In genomic region chr2:164496331-164496730, GRCm38 (mm10) we compare ENCODE assay signal across 13 mouse cellular contexts. TPM values are rescaled to one million over a fixed set of nuclear protein-coding genes. Genes with fewer than 3 reads are reported as not detected.
A peak's percentile ranks its signal among the peaks of the same experiment; 100 is the strongest.
DNase-seq lines count a peak whose midpoint lies in the region; ATAC-seq and TF ChIP-seq lines count a peak whose summit lies in the region.
"Had no signal": no experiment of that assay in that cellular context is flagged by ENCODE, and none has a peak within 500 bp of the region (broad histone marks: within the 10 kb centered on the region; RNA-seq: fewer than 3 reads in every experiment).

No protein-coding gene starts in this region.

- ATAC-seq in megakaryocyte, adult 5-6 weeks (ENCODE audit: poor library complexity, severe bottlenecking) = no peak
- no peak for ATAC-seq in neural tube, embryonic 14.5 days (ENCODE audit: low read depth)

- no peak for TF ChIP-seq CTCF in gastrocnemius, adult 2 months (IDR thresholded peaks at IDR 0.05)

- H3K9me3 ChIP-seq in megakaryocyte, embryonic 14.5 days = no peaks in the 10 kb centered on the region
- no peaks in the 10 kb centered on the region for H3K9me3 ChIP-seq in neural tube, embryonic 14.5 days (ENCODE audit: control insufficient read depth, low read length)

- H3K9ac ChIP-seq in neural tube, embryonic 14.5 days (replicated peaks; ENCODE audit: low read depth, low read length) = no peak overlapping the region

- H3K27ac ChIP-seq in gastrocnemius, adult 2 months = no peak overlapping the region
- H3K27ac ChIP-seq in neural tube, embryonic 14.5 days (ENCODE audit: low read depth, low read length) = no peak overlapping the region

- peaks cover 23% of the 10 kb centered on the region for H3K36me3 ChIP-seq in megakaryocyte, embryonic 14.5 days (replicated peaks; ENCODE audit: low read length)
- no peaks in the 10 kb centered on the region for H3K36me3 ChIP-seq in neural tube, embryonic 14.5 days (ENCODE audit: control insufficient read depth, insufficient read depth, low read length)

- DNase-seq in gastrocnemius, adult 2 months = no peak
- DNase-seq in gastrocnemius, postnatal 10 days = no peak
- peak; percentile 25 for DNase-seq in induced T-regulatory cell, adult 2 months (ENCODE audit: low read depth)
- no peak for DNase-seq in Muller cell, postnatal 12 days (ENCODE audit: inconsistent ontology term)
- no peak for DNase-seq in left cerebral cortex, postnatal 25 days (ENCODE audit: low spot score in 2 of 2)
- DNase-seq: cerebellum, postnatal 10 days; kidney, postnatal 25 days; right cerebral cortex, postnatal 4 days had no signal

- WGBS in neural tube, embryonic 14.5 days = 64% methylated on average over 1 of the region's 1 CpGs

- peaks cover 19% of the 10 kb centered on the region for H3K4me1 ChIP-seq in megakaryocyte, embryonic 14.5 days
- H3K4me1 ChIP-seq in neural tube, embryonic 14.5 days (ENCODE audit: control insufficient read depth, insufficient read depth, low read length) = peaks cover 11% of the 10 kb centered on the region

- 0 out of 2 replicates have a peak overlapping the region, but pooled peaks have one; percentile 87 for H3K4me2 ChIP-seq in neural tube, embryonic 14.5 days (ENCODE audit: low read depth, low read length)

- intact Hi-C loops in gastrocnemius, adult 2 months (cut with DNase I) = loop anchor here (5.0 kb wide), 1 partner anchor 34 kb away; the partner anchor contains the start of gene Gm20458
- intact Hi-C loops in left cerebral cortex, postnatal 25 days (cut with DNase I) = no loop called here

- peaks cover 65% of the 10 kb centered on the region for H3K27me3 ChIP-seq in megakaryocyte, embryonic 14.5 days (replicated peaks)
- no peaks in the 10 kb centered on the region for H3K27me3 ChIP-seq in neural tube, embryonic 14.5 days (ENCODE audit: control insufficient read depth, insufficient read depth, low read length)

- peak overlapping the region; percentile 96 for H3K4me3 ChIP-seq in gastrocnemius, adult 2 months
- peak overlapping the region; percentile 43 for H3K4me3 ChIP-seq in megakaryocyte, embryonic 14.5 days (replicated peaks)
- H3K4me3 ChIP-seq in neural tube, embryonic 14.5 days (ENCODE audit: low read depth, low read length) = no peak overlapping the region

RNA-seq across cellular contexts. Expression of gene Pigt, which starts 1.0 kb away (rescaled TPM):
- 10 to 100 TPM; 27.2 to 33.5 TPM for total RNA-seq in gastrocnemius, adult 2 months (2021)
- total RNA-seq in gastrocnemius, postnatal 10 days (2021) = 10 to 100 TPM; 44.3 to 51.3 TPM
- polyA plus RNA-seq in megakaryocyte, embryonic 14.5 days (2012; ENCODE audit: insufficient read depth, low replicate concordance) = 103 and 177 TPM in 2 replicates
- 69.0 and 70.8 TPM in 2 replicates for total RNA-seq in megakaryocyte, adult 5-6 weeks (2015)
- 30.8 and 43.0 TPM in 2 replicates for total RNA-seq in megakaryocyte, adult 5-6 weeks (2017)
- polyA plus RNA-seq in neural tube, embryonic 14.5 days (2014; fragmentation: Nextera tagmentation; extraction: Ambion mirVana) = 96.6 and 118 TPM in 2 replicates
- total RNA-seq in left cerebral cortex, postnatal 25 days (2021) = 10 to 100 TPM; 92.5 to 94.5 TPM

RNA-seq across cellular contexts. Expression of gene Dbndd2, which starts 10.4 kb away (rescaled TPM):
- 10 to 100 TPM; 12.9 to 25.5 TPM for total RNA-seq in gastrocnemius, adult 2 months (2021)
- total RNA-seq in gastrocnemius, postnatal 10 days (2021) = 10 to 100 TPM; 13.0 to 17.7 TPM
- 1.7 and 4.2 TPM in 2 replicates for polyA plus RNA-seq in megakaryocyte, embryonic 14.5 days (2012; ENCODE audit: insufficient read depth, low replicate concordance)
- total RNA-seq in megakaryocyte, adult 5-6 weeks (2015) = 3.2 and 7.9 TPM in 2 replicates
- total RNA-seq in megakaryocyte, adult 5-6 weeks (2017) = 1.4 and 2.0 TPM in 2 replicates
- polyA plus RNA-seq in neural tube, embryonic 14.5 days (2014; fragmentation: Nextera tagmentation; extraction: Ambion mirVana) = 13.7 and 15.6 TPM in 2 replicates
- 100 to 1,000 TPM; 114 to 127 TPM for total RNA-seq in left cerebral cortex, postnatal 25 days (2021)

RNA-seq across cellular contexts. Expression of gene Trp53tg5, which starts 22.8 kb away (rescaled TPM):
- not detected for total RNA-seq in gastrocnemius, adult 2 months (2021)
- not detected for total RNA-seq in gastrocnemius, postnatal 10 days (2021)
- polyA plus RNA-seq in megakaryocyte, embryonic 14.5 days (2012; ENCODE audit: insufficient read depth, low replicate concordance) = not detected in 2 replicates
- total RNA-seq in megakaryocyte, adult 5-6 weeks (2015) = not detected in 2 replicates
- not detected in 2 replicates for total RNA-seq in megakaryocyte, adult 5-6 weeks (2017)
- not detected in 2 replicates for polyA plus RNA-seq in neural tube, embryonic 14.5 days (2014; fragmentation: Nextera tagmentation; extraction: Ambion mirVana)
- total RNA-seq in left cerebral cortex, postnatal 25 days (2021) = not detected
- total RNA-seq: gastrocnemius, adult 18-20 months had no signal
- polyA plus RNA-seq: macrophage had no signal

RNA-seq across cellular contexts. Expression of gene Gm20458, which starts 35.6 kb away (rescaled TPM):
- total RNA-seq in gastrocnemius, adult 2 months (2021) = 1 to 10 TPM; 7.6 to 9.4 TPM
- 1 to 10 TPM in 1 of 2 experiments, not detected in 1; 3.3 TPM for total RNA-seq in gastrocnemius, postnatal 10 days (2021)
- polyA plus RNA-seq in megakaryocyte, embryonic 14.5 days (2012; ENCODE audit: insufficient read depth, low replicate concordance) = 2.4 TPM in 1 of 2 replicates, not detected in the other
- not detected in 2 replicates for total RNA-seq in megakaryocyte, adult 5-6 weeks (2015)
- total RNA-seq in megakaryocyte, adult 5-6 weeks (2017) = not detected in 2 replicates
- 3.0 and 3.1 TPM in 2 replicates for polyA plus RNA-seq in neural tube, embryonic 14.5 days (2014; fragmentation: Nextera tagmentation; extraction: Ambion mirVana)
- total RNA-seq in left cerebral cortex, postnatal 25 days (2021) = 10 to 100 TPM; 11.4 to 13.1 TPM

RNA-seq across cellular contexts. Expression of gene Sys1, which starts 39.6 kb away (rescaled TPM):
- 10 to 100 TPM; 21.7 to 24.7 TPM for total RNA-seq in gastrocnemius, adult 2 months (2021)
- total RNA-seq in gastrocnemius, postnatal 10 days (2021) = 10 to 100 TPM; 16.8 to 18.4 TPM
- 63.1 and 105 TPM in 2 replicates for polyA plus RNA-seq in megakaryocyte, embryonic 14.5 days (2012; ENCODE audit: insufficient read depth, low replicate concordance)
- 50.9 and 52.3 TPM in 2 replicates for total RNA-seq in megakaryocyte, adult 5-6 weeks (2015)
- 14.9 and 20.2 TPM in 2 replicates for total RNA-seq in megakaryocyte, adult 5-6 weeks (2017)
- polyA plus RNA-seq in neural tube, embryonic 14.5 days (2014; fragmentation: Nextera tagmentation; extraction: Ambion mirVana) = 88.9 and 96.3 TPM in 2 replicates
- 10 to 100 TPM; 38.0 to 39.7 TPM for total RNA-seq in left cerebral cortex, postnatal 25 days (2021)

Comparison
In these comparisons a context has a peak if more than half of its experiments do, and no peak if none do; other contexts are left out.
1. RNA of gene Dbndd2, which starts 10.4 kb away (total RNA-seq): 114 to 127 TPM in left cerebral cortex, postnatal 25 days; 12.9 to 25.5 TPM in gastrocnemius, adult 2 months, 13.0 to 17.7 TPM in gastrocnemius, postnatal 10 days and 1.4 to 7.9 TPM in megakaryocyte, adult 5-6 weeks; every median in the first group is over 4 times any median in the second.